Mouse (Mus musculus) small intestine, adult 2 months (tissue): Measurements from ENCODE around the gene Nup214. TPM values are rescaled to one million over a fixed set of nuclear protein-coding genes. Genes with fewer than 3 reads are reported as not detected.

ENCODE experiments used
- H3K27ac ChIP-seq: fragments of 200-500 bp; 2 replicates; pipeline ENCODE4 v1.5.1; 2012; ENCODE audit warnings: low read depth, low read length, control low read depth, inconsistent platforms; ENCODE audit not compliant: insufficient read depth
- H3K27me3 ChIP-seq: fragments of 200-500 bp; 2 replicates; pipeline ENCODE4 v1.6.1; 2012; ENCODE audit warnings: mild to moderate bottlenecking, moderate library complexity, low read length, inconsistent platforms; ENCODE audit not compliant: control insufficient read depth, insufficient read depth
- H3K36me3 ChIP-seq: fragments of 200-500 bp; 2 replicates; pipeline ENCODE4 v1.6.1; 2012; ENCODE audit warnings: mild to moderate bottlenecking, low read length, control low read depth, inconsistent platforms; ENCODE audit not compliant: control insufficient read depth, insufficient read depth
- H3K4me1 ChIP-seq: fragments of 200-500 bp; 2 replicates; pipeline ENCODE4 v1.6.1; 2012; ENCODE audit warnings: low read length, inconsistent platforms, mixed read lengths; ENCODE audit not compliant: control insufficient read depth, insufficient read depth, insufficient read length
- H3K4me3 ChIP-seq: fragments of 200-500 bp; 2 replicates; pipeline ENCODE4 v1.5.1; 2012; ENCODE audit warnings: low read depth, mild to moderate bottlenecking, control low read depth, inconsistent platforms, low read length, moderate library complexity
- CTCF ChIP-seq: fragments of 200-500 bp; IDR thresholded peaks from 2 replicates; pipeline ENCODE4 v1.5.1; 2012; ENCODE audit warnings: low read depth, mild to moderate bottlenecking, control low read depth, inconsistent platforms, low read length, moderate library complexity, mixed read lengths; ENCODE audit not compliant: insufficient replicate concordance, insufficient read length; ENCODE audit errors: extremely low read depth
- POLR2A ChIP-seq: fragments of 200-500 bp; IDR thresholded peaks from 2 replicates; pipeline ENCODE4 v1.6.1; 2012; ENCODE audit warnings: low read depth, mild to moderate bottlenecking, control low read depth, inconsistent platforms, low read length, moderate library complexity
- WGBS: fragments of 180-500 bp; shearing (Covaris S2); methylation state at CpG from one replicate; pipeline ENCODE4 v1.1.7; 2018; 5-methylcytosine and 5-hydroxymethylcytosine counted together
- polyA plus RNA-seq: library from polyadenylated mRNA; depleted of rRNA; stranded (reverse); fragments of >200 nt; gene quantifications from 2 replicates; pipeline ENCODE4 v1.2.3, GENCODE M21; 2012

Gene Nup214
- polyA plus RNA-seq, 1 experiment = 21.8 TPM

DNA sequence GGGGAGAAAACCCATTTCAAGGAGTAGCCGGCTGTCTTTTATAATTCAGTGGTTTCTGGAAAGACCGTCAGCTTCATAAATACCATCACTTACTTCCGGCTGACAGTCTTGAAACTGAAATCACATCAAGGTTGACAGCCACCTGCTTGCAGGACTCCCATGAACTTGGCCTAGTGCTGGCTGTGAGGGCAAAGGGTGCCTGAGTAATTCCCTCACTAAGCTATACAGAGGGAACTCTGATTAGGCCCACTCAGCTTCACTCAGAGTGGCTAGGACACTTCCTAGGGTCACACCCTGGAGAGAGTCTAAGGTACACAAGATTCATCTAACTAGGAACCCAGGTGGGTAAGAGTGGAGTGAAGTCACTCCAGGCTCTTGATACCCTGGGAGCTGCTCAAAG is 106.4 kb downstream of the Nup214 start:
- H3K27me3 ChIP-seq = 0 out of 2 replicates have a peak, but pooled peaks cover 3% of the 10 kb centered on the region
- H3K27ac ChIP-seq = peak overlapping the region; percentile 99
- H3K4me3 ChIP-seq = peak overlapping the region; percentile 46; the same call in 1 of the 2 replicates
- TF ChIP-seq POLR2A = peak; percentile 36; the same call in 1 of the 2 replicates
- no peak for TF ChIP-seq CTCF
- H3K4me1 ChIP-seq = peaks cover 23% of the 10 kb centered on the region
- 26% methylated on average over 3 of the region's 3 CpGs for WGBS
- H3K36me3 ChIP-seq = no peaks in the 10 kb centered on the region

GRCm38 (mm10) chr2:32081296-32081929 is 107.2 kb downstream of the Nup214 start:
- Histone ChIP-seq H3K4me3 (peak overlapping the region; percentile 94), H3K36me3 (no peaks in the 10 kb centered on the region), H3K27me3 (0 out of 2 replicates have a peak, but pooled peaks cover 3% of the 10 kb centered on the region), H3K4me1 (peaks cover 23% of the 10 kb centered on the region), H3K27ac (peak overlapping the region; percentile 99)
- no peak for TF ChIP-seq POLR2A
- TF ChIP-seq CTCF = no peak
- 77% methylated on average over 14 of the region's 14 CpGs for WGBS

DNA sequence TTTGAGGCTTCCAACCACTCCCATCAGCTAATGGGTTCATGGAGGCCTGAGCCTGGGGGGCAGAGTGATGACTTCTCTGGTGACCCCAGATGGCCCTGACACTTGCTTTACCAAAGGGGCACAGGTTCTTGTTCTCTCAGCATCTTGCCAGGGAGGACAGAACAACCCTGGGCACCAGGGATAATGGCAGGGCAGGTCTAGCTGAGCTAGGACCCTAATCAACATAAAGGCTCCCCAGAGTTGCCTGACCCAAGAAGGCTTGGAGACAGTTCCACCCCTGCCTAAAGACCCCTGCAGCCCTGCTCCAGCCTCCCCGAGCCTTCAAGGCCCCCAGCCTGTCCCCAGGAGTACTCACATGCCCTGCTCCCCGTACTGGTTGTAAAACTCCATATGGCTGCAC is 108.0 kb downstream of the Nup214 start:
- no peak for TF ChIP-seq POLR2A
- no peak for TF ChIP-seq CTCF
- Histone ChIP-seq H3K27ac (peak overlapping the region; percentile 78), H3K4me1 (peaks cover 20% of the 10 kb centered on the region), H3K36me3 (no peaks in the 10 kb centered on the region), H3K27me3 (0 out of 2 replicates have a peak, but pooled peaks cover 3% of the 10 kb centered on the region), H3K4me3 (peak overlapping the region; percentile 94)
- WGBS = 55% methylated on average over 2 of the region's 2 CpGs

GRCm38 (mm10) chr2:32083159-32084011 is 109.1 kb downstream of the Nup214 start:
- H3K4me1 ChIP-seq = peaks cover 22% of the 10 kb centered on the region
- peak overlapping the region; percentile 94 for H3K4me3 ChIP-seq
- under 1% methylated on average over 79 of the region's 91 CpGs for WGBS
- H3K27me3 ChIP-seq = peaks cover 5% of the 10 kb centered on the region; the same call in 1 of the 2 replicates
- peak overlapping the region; percentile 78 for H3K27ac ChIP-seq
- H3K36me3 ChIP-seq = no peaks in the 10 kb centered on the region
- TF ChIP-seq POLR2A = peak; percentile 28; the same call in 1 of the 2 replicates
- TF ChIP-seq CTCF = 0 out of 2 replicates have a peak, but pooled peaks have one; percentile 20

GRCm38 (mm10) chr2:32084111-32084871 is 110.1 kb downstream of the Nup214 start, which contains the start of gene Fam78a:
Gene Fam78a, minus strand, starts transcription at chr2:32084857.
- peaks cover 17% of the 10 kb centered on the region for H3K4me1 ChIP-seq
- H3K27me3 ChIP-seq = peaks cover 10% of the 10 kb centered on the region
- H3K36me3 ChIP-seq = no peaks in the 10 kb centered on the region
- TF ChIP-seq CTCF = no peak
- peak within 1 kb of the TSS; percentile 94 for H3K4me3 ChIP-seq
- no peak within 1 kb of the TSS for H3K27ac ChIP-seq
- WGBS = 1% methylated on average over 68 of the region's 68 CpGs

DNA sequence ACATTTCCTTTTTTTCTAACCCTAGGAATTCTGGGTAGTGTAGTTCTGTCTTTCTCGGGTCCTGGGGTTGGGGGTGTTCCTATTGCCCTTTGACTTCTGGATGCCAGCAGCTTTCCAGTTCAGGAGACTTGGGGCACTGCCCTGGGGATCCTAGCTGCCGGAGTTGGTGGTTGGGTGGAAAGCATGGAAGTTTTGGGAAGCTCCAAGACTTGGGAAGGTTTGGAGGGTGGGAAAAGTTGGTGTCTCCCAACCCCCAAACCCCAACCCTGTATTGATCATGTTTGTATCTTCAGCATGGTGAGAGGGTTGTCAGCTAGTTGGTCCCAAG is 110.6 kb downstream of the Nup214 start:
- Histone ChIP-seq H3K4me1 (peaks cover 12% of the 10 kb centered on the region), H3K27me3 (peaks cover 10% of the 10 kb centered on the region)

DNA sequence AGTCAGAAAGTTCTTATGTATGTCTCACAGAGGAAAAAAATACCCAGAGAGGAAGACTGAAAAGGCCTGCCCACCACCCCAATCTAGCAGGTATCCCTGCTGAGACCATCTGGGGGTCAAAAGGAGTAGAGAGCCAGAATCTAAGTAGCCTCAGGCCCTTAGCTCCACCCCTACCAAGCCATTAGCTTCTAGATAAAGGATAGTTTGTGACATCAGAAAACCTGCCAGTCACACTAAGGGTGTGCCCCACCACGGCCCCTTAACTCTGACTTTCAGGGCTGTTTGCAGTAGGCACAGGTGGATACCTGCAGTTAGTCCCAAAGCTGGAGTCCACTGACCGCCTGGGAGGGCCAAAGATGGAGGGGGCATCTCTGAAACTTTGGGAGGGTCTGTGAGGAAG is 111.0 kb downstream of the Nup214 start:
- 48% methylated on average over 2 of the region's 2 CpGs for WGBS
- H3K4me1 ChIP-seq = peaks cover 9% of the 10 kb centered on the region
- no peak overlapping the region for H3K4me3 ChIP-seq
- peaks cover 10% of the 10 kb centered on the region for H3K27me3 ChIP-seq
- TF ChIP-seq POLR2A (no peak), CTCF (no peak)
- no peak overlapping the region for H3K27ac ChIP-seq
- H3K36me3 ChIP-seq = no peaks in the 10 kb centered on the region

More for the DNA sequence above, 110.6 kb downstream of the Nup214 start:
- Histone ChIP-seq H3K36me3 (no peaks in the 10 kb centered on the region), H3K27ac (no peak overlapping the region), H3K4me3 (peak overlapping the region; percentile 94)
- TF ChIP-seq CTCF (no peak), POLR2A (no peak)
- 33% methylated on average over 2 of the region's 2 CpGs for WGBS
